Mouse (Mus musculus) heart, adult 8-10 months (tissue): ENCODE data around the gene Trappc3. TPM values are rescaled to one million over a fixed set of nuclear protein-coding genes. Genes with fewer than 3 reads are reported as not detected.

Source experiments
- DNase-seq: peaks from one replicate; pipeline ENCODE4 v3.0.0; 2022; ENCODE audit warnings: low spot score
- total RNA-seq, 4 experiments: library from RNA; stranded (reverse); gene quantifications; 2 replicates each; pipeline ENCODE4 v1.2.4; 2022

Gene Trappc3
- total RNA-seq, 4 experiments from 2014 or later = 45.4 to 56.5 (median 51.6) TPM

DNA sequence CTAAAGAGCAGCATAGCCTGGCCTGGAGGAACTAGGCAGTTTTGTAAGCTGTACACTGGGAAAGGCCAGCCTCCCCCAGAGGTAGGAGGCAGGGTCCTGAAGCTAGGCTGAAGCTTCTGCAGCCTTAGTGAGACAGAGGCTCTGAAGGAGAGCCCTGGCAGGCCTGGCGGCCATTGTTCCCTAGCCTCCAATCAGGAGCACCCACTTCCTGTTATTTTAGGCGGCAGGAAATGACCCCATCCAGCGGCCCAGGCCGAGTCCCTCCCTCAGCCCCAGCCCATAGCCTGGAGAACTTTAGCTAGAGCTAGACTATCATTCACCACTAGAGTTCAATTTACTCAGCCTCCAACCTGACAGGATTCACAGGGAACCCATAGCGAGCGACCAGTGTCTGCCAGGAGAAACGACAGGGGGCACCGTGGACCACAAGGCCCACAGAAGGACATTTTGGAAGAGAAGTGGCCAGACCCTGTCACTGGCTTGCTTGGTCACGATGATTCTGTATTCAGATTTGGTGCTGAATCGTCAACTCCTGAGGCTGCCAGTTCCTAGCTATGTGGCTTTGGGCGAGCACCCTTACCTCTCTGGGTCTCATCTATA, 10.4 kb upstream of the Trappc3 start:
- DNase-seq = peak; percentile 85

DNA sequence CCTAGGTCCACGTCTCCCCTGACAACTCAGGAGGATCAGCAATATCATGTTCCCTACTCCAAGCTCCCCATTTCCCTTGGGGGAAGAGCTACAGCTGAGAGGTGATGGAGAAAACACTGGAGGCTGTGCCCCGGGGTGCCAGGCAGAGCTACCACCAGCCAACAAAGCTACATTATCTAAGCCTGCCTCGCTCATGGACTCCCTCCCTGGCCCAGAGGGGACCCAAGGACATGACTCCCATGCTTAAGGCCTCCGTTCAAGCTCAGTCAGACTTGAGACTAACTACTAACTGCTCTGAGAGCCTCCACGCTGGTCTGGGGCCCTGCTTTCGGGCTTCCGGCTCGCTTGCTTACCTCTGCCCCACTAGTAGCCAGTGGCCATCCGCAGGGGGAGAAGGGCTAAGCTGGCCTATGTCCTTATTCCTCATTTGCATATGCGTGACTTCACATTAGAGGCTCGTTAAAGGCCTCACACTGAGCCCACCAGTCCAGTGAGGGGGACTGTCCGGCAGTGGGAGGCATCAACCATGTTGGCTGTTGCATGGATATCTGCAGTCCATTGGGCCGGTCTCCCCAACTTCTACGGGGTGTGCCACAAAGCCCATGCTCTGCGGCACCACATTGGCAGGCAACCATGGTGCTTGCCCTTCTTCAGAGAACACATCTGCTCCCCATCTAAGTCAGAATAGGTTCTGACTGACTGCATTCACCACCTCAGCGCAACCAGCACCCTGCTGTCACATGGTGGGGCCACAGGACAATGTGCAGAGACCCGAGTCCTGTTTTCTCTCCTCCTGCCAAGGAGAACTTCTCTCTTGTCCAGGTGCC, 9.5 kb upstream of the Trappc3 start:
- DNase-seq = peak; percentile 26

DNA sequence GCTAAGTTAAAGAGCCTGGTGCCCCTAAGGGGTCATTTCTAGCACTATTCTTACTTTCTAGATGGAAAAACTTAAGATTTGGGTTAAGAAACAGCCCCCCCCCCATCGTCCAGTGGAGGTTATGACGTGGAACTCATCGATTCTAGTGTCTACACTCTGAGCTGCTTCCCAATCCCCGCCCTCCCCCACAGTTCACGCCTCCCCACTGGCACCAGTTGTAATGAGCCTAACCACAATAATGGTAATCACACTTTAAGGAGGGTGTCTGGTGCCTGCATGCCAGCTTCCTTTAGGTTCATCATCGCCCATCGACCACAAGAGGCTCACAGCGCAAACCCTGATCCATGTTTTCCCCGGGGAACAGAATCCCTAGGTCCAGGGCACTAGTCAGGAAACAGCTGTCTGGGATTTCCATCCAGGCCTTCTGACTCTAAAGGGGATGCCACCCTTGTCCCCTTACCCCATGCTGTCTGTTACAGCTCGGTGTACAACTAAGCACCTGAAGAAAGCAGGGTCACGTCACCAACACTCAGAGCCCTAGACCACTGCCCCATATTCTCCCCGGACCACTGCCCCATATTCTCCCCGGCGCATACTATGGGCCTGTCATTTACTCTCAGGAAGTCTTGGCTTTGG, 8.4 kb upstream of the Trappc3 start:
- DNase-seq = no peak

DNA sequence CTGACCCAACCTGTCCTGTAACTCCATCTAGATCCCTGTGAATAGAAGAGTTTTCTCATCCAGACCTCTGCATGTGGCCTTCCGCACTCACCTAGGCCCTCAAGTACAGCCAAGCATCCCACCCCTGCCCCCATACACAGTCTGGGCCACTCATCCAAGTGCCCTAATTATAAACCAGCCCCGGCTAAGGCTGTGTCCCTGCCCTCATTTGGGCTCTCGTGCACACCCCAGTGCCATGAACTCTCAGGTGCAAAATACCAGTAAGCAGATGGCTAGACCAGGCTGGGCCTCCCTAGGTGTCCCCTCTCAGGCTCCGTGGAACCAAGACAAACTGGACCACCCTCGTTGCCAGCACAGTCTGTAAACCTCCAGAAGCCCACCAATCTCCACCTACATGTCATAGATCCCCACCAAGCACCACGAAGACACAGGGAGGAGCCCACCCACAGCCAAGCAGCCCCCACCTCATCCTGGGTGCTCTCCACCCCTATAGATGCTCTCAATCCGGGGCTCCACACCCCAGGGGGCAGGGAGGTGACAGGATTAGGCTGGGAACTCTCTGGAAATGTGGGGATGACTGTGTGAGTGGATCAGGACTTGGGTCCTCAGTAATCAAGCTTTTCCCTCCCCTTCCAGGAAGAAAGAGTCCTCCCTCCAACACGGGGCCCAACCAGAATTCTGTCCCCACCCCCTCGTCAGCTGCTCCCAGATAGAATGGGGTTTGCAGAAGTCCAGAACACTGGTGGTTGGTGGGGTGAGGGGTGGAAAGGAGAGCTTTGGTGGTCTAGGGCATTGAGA, 7.6 kb upstream of the Trappc3 start:
- peak; percentile 81 for DNase-seq

DNA sequence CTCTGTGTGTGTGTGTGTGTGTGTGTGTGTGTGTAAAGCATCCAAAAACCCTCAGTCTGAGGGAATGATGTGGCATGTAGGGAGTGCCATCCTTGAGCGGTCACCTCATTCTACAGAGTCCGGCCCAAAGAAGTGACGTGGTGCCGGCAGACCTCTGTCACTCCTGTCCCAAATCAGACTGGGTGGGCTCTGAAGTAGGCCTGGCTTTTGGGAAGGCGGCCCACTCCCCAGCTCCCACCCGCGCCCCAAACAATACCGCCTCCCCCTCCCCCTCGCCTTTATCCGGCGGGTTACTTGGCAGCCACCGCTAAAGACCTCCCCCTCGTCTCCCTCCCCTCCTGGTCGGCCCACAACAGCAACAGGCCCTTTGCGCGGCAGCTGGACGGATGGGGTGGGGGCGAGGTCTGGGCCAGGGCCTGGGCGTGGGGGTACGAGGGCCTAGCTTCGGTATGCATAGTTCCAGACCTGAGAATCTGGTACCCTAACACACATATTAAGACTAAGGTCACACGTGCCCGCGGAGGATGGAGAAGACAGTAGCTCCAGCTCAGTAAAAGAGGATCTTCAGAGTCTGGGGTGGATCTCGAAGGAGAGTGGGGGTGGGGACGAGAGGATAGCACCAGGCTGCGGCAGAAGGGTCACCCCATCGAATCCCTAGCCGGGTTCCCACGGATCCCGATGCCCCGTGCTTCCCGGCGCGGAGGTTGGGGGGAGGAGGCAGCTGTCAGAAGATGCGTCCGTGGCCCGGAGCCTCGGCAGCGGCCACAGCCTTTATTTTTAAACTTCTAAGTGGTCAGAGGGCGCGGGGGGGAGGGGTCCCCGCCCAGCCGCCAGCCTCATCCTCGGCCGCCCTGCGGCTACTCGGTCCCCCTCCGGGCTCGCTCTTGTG, 6.8 kb upstream of the Trappc3 start:
- peak; percentile 34 for DNase-seq

DNA sequence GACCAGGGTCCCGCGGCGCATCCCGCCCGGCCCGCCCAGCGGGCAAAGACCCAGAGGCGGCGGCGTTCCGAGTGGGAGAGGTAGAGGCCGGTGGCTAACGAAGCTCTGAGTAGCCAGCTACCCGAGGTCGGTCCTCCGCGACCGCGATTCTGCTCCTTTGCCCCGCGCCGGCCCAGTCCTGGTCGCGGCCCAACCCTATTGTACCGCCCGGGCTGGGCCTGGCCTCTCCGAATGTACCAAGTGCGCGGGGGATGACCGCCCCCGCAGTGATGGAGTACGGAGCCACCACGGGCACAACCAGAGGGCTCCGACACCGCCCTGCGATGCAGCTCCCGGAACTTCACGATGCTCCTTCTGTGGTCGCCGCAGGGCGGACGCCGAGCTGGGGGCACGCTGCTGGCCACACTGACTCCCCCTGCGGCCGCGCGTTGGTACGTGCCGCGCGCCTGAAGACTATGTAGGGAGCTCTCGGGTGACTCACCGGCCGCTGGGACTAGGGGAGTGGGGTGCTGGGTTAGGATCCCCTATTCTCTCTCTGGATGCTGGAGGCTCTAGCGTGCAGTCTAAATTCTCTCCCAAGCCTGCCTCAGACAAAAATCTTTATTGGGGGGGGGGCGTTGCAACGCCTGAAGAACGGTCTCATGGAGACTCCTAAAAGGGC, 5.9 kb upstream of the Trappc3 start, which contains the start of gene Map7d1:
Gene Map7d1, minus strand, starts transcription at position 213 of the 661 bp plus-strand sequence.
- peak; percentile 91 for DNase-seq

DNA sequence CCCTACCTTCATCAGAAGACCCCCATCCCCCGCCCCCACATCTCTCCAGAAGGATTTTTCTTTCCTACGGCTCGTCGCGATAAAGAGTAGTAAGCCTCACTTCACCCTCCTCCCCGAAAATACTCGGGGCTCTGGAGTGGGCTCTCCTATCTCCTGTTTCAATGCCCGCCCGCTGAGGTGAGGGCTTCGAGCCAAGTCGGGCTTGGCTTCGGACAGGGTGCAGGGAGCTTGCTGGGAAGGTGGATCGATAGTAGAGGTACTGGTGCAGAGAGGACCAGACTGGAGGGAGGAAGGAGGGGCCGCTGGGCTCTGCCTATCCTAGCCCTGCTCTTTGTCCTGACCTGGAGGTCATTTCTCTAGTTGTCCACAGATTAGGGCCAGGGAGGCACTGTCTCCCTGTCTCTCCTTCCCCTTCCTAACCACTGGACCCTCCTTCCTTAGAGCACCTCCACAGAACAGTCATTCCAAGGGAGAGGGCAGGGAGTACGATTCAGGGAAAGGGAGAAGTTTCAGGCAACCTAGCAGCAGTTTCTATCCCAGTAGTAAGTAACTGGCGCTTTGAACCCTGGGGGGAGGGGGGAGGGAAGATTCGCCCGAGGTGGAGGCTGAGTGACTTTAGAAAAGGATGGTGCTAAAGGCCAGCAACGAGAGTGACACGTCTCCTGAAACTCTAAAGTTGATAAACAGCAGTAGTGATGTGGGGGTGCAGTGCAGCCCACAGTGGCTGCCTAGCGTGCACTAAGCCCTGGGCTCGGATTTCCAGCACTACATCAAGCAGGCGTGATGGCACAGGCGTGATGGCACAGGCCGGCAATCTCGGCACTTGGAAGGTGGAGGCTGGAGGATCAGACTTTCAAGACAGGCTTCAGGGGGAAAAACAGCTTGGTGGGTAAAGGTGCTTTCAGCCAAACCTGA, 4.9 kb upstream of the Trappc3 start:
- DNase-seq = peak; percentile 63

DNA sequence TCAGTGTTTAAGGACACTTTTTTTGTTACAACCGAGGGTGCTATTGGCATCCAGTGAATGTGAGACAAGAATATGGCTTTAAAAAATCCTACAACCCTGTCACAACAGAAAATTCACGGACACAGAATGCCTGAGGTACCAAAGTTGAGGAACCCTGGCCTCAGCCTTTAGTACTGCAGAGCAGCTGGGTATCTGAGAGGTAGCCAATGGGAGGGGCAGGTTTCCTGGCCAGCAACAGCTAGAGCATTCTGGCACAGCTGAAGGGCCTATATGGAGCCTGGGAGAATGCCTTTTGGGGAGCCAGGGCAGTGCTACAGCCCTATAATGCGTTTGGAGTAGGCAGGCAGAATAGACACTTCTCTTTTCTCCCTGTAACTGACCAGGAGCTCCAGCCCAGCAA, 3.1 kb upstream of the Trappc3 start:
- DNase-seq = peak; percentile 54

DNA sequence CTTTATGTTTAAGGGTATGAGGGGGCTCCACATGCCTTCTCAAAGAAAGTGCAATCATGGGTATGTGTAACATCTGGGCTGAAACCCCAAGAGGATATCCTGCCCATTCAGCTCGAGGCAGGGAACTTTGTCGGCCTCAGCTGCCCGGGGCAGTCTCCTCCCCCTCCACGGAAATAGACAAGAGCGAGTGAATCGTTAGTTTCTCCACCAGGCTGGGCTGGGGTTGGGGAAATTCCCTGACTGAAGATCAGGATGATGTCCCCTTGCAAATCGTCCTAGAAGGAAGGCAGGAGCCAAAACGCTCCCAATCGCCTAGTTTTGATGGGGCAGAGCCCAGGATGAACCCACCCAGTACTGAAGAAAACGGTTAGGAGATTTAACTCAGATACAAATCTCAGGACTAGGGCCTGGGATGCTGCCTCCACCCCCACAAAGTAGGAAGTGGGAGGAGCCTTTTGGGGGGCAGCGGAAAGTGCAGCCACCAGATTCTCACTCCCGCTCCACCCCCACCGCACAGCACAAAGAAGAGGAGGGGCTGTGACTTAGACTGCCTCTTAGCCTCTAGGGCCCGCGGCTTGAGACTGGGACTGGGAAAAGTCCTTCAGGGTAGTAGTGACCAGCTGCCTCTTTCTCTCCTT, 2.5 kb upstream of the Trappc3 start:
- DNase-seq = peak; percentile 93

DNA sequence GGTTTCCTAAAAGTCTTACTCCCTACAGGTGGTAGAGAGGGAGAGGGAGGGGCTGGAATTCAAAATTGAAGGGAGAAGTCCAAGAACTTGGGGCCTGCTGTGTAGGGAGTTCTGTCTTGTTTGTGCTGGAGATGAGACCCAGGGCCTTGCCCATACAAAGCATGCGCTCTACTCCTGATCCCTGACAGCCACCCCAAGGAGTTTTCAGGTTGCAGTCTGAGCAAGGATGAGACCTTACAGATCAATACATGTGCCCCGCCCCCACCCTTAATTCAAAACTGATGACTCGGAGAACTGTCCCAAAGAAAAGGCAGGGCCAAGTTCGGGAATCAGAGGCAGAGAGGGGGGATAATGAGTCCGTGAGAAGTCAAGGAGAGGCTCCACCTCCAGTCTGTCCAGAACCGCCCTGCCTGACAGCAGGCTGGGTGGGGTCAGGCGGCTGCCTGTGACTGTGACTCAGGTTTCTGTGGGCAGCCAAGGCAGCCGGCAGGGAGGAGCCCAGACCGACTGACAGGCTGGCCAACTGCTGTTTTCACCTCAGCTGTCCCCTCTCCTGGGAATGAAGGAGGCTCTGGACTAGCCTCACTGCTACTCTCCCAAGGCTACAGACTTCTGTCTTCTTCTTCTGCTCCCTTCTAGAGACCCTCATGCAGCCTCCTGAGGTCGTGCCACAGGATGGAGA, 1.5 kb upstream of the Trappc3 start:
- peak; percentile 90 for DNase-seq

DNA sequence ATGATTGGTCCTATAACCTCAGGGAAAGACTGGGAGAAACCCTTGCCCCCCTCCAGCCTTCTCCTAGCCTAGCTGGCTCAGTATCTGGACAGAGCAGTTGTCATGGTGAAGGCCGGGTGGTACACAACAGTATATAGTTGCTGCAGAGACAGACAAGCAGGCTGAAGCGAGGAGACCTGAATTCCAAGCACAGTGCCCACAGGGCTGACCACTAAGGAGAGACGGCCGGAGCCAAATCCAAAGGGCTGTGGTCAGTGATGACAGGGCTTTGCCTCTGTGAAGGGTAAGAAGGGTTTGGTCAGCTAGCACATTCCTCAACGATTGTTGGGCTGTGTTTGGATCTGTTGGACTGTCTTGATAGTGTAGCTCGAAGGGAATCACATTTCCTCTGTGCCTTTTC, 859 bp upstream of the Trappc3 start:
- no peak for DNase-seq

DNA sequence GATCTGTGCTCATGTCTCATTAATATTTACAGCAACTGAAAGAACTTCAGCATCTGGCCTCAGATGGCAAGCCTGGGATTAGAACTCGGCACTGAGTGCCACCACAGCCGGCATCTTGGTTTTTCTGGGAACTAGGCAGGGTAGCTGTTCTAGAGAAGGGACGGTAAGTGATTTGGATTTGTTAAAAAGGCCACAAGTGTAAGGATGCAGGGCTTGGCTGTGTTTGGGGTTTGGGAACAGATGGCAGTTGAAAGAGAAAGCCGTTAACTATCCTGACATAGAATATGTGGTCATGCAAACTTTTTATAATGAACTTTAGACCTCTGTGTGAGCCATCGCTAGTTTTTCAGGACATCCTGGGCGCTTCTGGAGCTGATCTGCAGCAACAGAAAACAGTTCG, 450 bp upstream of the Trappc3 start:
- DNase-seq = no peak

DNA sequence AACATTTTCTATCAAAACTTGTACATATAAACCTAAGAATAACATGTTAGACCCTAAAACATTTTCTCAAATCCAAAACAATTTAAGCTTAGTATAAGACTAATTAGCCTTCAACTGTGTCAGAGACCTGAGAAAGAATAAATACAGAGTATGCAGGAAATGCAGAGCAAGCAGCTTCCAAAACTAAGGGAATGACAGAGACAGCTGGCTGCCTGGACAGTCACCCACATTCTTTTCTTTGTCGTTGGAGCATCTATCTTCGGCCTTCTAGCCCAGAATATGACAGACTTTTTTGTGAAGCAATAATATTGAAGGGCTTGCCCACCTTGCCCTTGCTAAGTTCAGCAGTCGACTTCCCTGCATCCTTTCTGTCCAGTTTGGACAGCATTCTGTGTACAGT, 7.2 kb downstream of the Trappc3 start:
- no peak for DNase-seq

DNA sequence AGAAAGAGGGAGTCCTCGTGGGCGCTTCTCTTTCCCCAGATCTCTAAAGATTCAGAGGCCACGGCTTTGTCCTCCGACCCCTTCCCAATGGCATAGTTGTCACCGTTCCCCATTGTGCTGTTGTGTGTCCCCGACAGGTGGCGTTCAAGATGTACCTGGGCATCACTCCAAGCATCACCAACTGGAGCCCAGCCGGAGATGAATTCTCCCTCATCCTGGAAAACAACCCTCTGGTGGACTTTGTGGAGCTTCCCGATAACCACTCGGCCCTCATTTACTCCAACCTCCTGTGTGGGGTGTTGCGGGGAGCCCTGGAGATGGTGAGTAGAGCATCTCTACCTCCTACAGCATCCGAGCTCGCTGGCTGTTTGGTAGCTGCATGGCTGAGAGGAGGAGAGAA, 11.6 kb downstream of the Trappc3 start:
- DNase-seq = no peak

DNA sequence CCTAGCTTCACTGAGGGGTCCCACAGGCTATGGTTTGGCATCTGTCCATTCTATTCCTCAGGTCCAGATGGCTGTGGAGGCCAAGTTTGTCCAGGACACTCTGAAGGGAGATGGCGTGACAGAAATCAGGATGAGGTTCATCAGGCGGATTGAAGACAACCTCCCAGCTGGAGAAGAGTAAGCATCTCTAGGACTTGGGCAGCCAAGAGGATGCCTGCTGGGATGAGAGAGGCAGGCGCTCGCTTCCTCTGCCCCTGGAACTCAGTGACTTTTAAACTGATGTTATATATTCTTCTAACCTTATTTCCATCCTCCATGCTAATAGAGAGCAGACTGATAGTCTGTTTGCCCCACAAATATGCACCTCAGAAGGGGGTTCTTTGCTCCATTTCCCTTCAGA, 13.0 kb downstream of the Trappc3 start:
- no peak for DNase-seq

DNA sequence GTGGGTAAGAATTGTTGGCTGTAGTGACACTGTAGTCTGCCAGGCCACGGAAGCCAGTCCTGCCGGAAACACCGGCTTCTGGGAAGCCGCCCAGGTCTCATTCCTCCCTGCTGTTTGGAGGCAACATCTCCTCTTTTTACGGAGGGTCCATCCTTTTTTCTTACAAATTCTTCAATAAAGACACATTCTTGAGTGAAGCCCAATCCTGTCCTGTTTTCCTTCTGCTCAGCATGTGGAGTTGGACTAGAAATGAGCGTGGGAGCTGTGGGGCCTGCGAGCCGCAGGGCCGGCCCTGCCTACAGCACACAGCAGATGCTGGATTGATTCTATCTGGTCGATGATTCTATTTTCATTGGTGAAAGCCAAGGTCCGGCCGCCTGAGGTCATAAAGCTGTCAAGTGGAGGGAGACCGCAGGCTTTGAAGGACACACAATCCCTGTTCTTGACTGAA, 13.6 kb downstream of the Trappc3 start:
- peak; percentile 30 for DNase-seq

DNA sequence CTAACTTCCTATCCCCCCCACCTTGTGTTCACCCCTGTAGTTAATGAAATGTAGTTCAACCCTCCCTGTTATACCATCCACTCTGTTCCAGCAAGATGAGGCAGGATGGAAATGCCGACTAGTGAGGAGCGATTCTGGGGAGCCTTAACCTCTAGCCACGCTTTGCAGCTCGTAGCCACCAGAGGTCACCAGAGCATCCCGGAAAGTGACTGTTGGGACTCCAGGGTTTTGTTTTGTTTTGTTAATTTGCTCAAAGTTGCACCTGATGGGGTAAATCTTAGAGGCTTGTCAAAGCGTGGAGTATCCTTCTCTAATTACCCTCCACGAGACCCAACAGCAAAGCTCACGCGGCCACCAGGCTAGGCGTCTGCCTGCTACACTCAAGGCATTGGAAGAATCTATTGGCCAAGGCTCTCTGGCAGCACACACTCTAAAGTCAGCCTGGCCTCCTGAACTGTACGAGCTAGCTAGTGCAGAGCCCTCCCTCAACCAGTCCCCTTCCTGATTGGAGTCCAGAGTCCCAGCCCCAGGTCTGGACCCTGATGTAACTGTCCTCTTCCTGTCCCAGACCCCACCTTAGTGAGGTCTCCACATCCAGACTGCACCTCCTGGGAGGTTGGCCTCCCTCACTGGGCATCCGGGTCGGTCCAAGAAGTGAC, 15.9 kb downstream of the Trappc3 start:
- DNase-seq = no peak

DNA sequence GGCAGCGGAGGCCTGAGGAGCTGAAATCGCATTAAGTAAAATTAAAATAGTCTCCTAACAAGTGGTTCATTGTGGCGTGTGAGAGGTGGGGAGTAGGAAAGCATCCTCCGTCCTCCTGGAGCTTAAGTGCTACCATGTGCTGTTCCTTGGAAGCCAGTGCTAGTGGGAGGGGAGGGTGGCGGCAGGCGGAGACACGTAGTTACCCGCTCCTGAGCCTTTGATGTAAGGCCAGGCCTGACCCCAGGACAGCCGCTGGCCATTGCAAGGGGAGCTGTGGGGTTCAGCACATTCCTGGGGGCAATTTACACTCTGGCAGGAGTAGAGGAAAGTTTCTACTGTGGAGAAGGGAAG, 16.4 kb downstream of the Trappc3 start:
- DNase-seq = no peak
